Mouse (Mus musculus): ENCODE data around the gene Thegl. TPM values are rescaled to one million over a fixed set of nuclear protein-coding genes. Genes with fewer than 3 reads are reported as not detected.
"Not testable (repeated sequence)": the region's sequence is repeated elsewhere in the genome, so short reads cannot be mapped to it uniquely, and the experiment has no call there.

Gene Thegl
- total RNA-seq, 2 experiments from 2014 or later, result not detected

GRCm38 (mm10) chr5:77091923-77092322, 76.1 kb downstream of the Thegl start:
- ATAC-seq (replicated peaks; ENCODE audit: low FRiP score, poor library complexity, severe bottlenecking), result no peak

- no peak for ATAC-seq (replicated peaks; ENCODE audit: low FRiP score, poor library complexity, severe bottlenecking)
Measured at GRCm38 (mm10) chr5:77092531-77092930, 76.7 kb downstream of the Thegl start.

GRCm38 (mm10) chr5:77093961-77094360, 78.1 kb downstream of the Thegl start:
- no peak for ATAC-seq (replicated peaks; ENCODE audit: low FRiP score, poor library complexity, severe bottlenecking)

DNA sequence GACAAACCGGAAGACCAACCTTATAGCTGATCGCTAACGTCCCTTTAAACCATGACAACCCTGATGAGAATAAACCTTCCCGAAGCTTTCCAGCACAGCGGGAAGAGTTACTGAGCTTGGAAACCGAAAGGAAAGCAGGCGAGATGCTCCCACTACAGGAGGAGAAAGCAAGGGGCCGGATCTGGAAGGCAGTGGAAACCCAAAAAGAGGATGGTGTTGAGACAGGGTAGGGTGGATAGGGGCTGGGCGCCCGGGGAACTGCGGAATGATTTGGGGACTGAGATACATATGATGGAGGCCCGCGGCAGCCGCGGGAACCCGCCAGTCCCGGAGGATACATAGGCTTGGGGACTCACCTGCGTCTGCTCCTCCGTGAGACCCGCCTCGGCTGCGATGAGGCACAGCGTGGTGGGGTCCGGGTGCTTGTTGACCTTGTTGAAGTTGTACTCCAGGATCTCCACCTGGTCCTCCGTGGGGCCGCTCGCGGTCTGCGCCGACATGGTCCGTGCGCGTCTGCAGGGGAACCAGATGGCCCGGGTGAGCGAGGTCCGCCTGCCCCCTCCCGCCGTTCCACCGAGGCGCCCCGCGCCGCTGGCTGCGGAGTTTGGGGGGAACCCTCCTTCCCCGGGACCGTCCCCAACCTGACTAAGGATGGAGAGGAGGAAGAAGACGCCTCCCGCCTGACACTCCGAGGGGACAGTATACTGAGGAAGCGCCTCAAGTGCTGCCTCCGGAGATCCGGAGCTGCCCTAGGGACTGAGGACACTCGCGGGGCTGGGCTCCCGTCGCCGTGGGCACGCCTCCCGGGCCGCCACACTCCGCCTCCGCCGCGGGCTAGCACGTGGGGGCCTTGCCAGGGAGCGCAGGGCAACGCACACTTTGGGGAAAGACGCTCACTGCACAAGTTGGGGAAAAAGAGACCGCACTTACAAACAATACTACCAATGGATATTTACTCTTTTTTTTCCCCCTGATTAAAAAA, 79.0 kb downstream of the Thegl start:
- peak; percentile 62; the same call in 1 of the 2 replicates for ATAC-seq (replicated peaks; ENCODE audit: low FRiP score, poor library complexity, severe bottlenecking)

GRCm38 (mm10) chr5:77096194-77096593, 80.4 kb downstream of the Thegl start:
- ATAC-seq (replicated peaks; ENCODE audit: low FRiP score, poor library complexity, severe bottlenecking), result not testable (repeated sequence)

DNA sequence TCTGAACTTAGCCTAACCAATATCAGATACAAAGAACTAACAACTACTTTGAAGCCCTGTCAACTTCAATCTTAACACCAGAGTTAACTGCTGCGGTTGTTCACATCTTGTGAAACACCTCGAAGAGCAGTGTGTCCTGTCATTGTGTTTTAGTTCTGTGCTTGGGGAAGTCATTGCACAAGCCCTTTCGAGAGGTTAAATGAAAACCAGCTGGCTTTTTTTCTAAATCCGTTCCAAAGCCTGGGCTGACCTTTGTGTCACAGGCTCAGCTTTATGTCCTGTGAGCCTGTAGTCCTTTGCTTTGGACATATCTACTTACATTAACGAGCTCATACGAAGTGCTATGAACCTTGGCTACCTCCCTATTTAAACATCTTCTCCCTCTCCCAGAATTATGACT, 81.9 kb downstream of the Thegl start:
- no peak for ATAC-seq (replicated peaks; ENCODE audit: low FRiP score, poor library complexity, severe bottlenecking)

GRCm38 (mm10) chr5:77098874-77099273, 83.1 kb downstream of the Thegl start:
- ATAC-seq (replicated peaks; ENCODE audit: low FRiP score, poor library complexity, severe bottlenecking), result no peak

GRCm38 (mm10) chr5:77099317-77099996, 83.6 kb downstream of the Thegl start:
- ATAC-seq (replicated peaks; ENCODE audit: low FRiP score, poor library complexity, severe bottlenecking), result no peak

GRCm38 (mm10) chr5:77099997-77100380, 84.2 kb downstream of the Thegl start:
- no peak for ATAC-seq (replicated peaks; ENCODE audit: low FRiP score, poor library complexity, severe bottlenecking)

- ATAC-seq (replicated peaks; ENCODE audit: low FRiP score, poor library complexity, severe bottlenecking), result no peak
Measured at GRCm38 (mm10) chr5:77100691-77101090, 84.9 kb downstream of the Thegl start.

- no peak for ATAC-seq (replicated peaks; ENCODE audit: low FRiP score, poor library complexity, severe bottlenecking)
Measured at GRCm38 (mm10) chr5:77102522-77103365, 86.9 kb downstream of the Thegl start.

GRCm38 (mm10) chr5:77107146-77107822, 91.5 kb downstream of the Thegl start:
- no peak for ATAC-seq (replicated peaks; ENCODE audit: low FRiP score, poor library complexity, severe bottlenecking)

- no peak for ATAC-seq (replicated peaks; ENCODE audit: low FRiP score, poor library complexity, severe bottlenecking)
Measured at GRCm38 (mm10) chr5:77108806-77109205, 93.0 kb downstream of the Thegl start.

DNA sequence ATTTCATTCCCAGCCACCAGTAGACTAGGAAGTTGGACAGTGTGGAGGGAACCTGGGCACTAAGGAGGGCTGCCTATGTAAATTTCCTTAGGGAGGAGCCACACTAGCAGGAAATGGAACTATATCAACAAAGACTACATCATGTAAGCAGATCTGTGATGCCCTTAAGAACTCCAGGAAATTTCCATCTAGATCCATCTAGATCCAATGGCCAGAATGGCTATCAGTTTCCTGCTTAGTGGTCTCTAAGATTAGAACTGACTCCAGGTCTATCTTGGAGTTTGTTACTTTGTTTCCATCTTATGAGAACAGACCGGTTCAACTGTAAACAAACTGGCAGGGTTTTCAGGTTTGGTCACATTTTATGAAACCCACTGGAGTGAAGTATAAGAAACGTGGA, 94.0 kb downstream of the Thegl start:
- ATAC-seq (replicated peaks; ENCODE audit: low FRiP score, poor library complexity, severe bottlenecking), result no peak

Other genes starting within 250 kb of the Thegl start
- 4.2 TPM in 2 replicates for gene Aasdh, start 110.5 kb upstream of the Thegl start, total RNA-seq (2015; ENCODE audit: low replicate concordance)
- gene Aasdh, start 110.5 kb upstream of the Thegl start, total RNA-seq (2017; ENCODE audit: low replicate concordance), result 3.6 and 13.5 TPM in 2 replicates
- 72.1 and 74.2 TPM in 2 replicates for gene Paics, start 64.7 kb upstream of the Thegl start, total RNA-seq (2015; ENCODE audit: low replicate concordance)
- 55.9 and 80.4 TPM in 2 replicates for gene Paics, start 64.7 kb upstream of the Thegl start, total RNA-seq (2017; ENCODE audit: low replicate concordance)
- 9.8 and 13.3 TPM in 2 replicates for gene Ppat, start 64.4 kb upstream of the Thegl start, total RNA-seq (2015; ENCODE audit: low replicate concordance)
- 12.0 and 12.8 TPM in 2 replicates for gene Ppat, start 64.4 kb upstream of the Thegl start, total RNA-seq (2017; ENCODE audit: low replicate concordance)
- 26.3 and 35.1 TPM in 2 replicates for gene Srp72, start 41.3 kb upstream of the Thegl start, total RNA-seq (2015; ENCODE audit: low replicate concordance)
- 40.6 and 45.2 TPM in 2 replicates for gene Srp72, start 41.3 kb upstream of the Thegl start, total RNA-seq (2017; ENCODE audit: low replicate concordance)
- not detected in 2 replicates for gene Arl9, start 12.0 kb upstream of the Thegl start, total RNA-seq (2015; ENCODE audit: low replicate concordance)
- not detected in 2 replicates for gene Arl9, start 12.0 kb upstream of the Thegl start, total RNA-seq (2017; ENCODE audit: low replicate concordance)
- gene Hopx, start 99.1 kb downstream of the Thegl start, total RNA-seq (2015; ENCODE audit: low replicate concordance), result 11.3 TPM in 1 of 2 replicates, not detected in the other
- gene Hopx, start 99.1 kb downstream of the Thegl start, total RNA-seq (2017; ENCODE audit: low replicate concordance), result 3.3 and 6.4 TPM in 2 replicates
- not detected in 2 replicates for gene Spink2, start 195.4 kb downstream of the Thegl start, total RNA-seq (2015; ENCODE audit: low replicate concordance)
- gene Spink2, start 195.4 kb downstream of the Thegl start, total RNA-seq (2017; ENCODE audit: low replicate concordance), result not detected in 2 replicates
- gene Rest, start 249.5 kb downstream of the Thegl start, total RNA-seq (2015; ENCODE audit: low replicate concordance), result 8.4 and 10.8 TPM in 2 replicates
- 8.5 and 12.5 TPM in 2 replicates for gene Rest, start 249.5 kb downstream of the Thegl start, total RNA-seq (2017; ENCODE audit: low replicate concordance)